ENCODE assay signal across 12 mouse cellular contexts in genomic region chr8:10738486-10739081, GRCm38 (mm10).
DNase-seq lines count a peak whose midpoint lies in the region; ATAC-seq lines count a peak whose summit lies in the region.
"Had no signal": no experiment of that assay in that cellular context is flagged by ENCODE, and none has a peak within 500 bp of the region (broad histone marks: within the 10 kb centered on the region; RNA-seq: fewer than 3 reads in every experiment).

No protein-coding gene starts in this region.

- H3K4me1 ChIP-seq in neural tube, embryonic 11.5 days (ENCODE audit: control insufficient read depth, insufficient read depth, low read length), result 0 out of 2 replicates have a peak, but pooled peaks cover 3% of the 10 kb centered on the region
- H3K4me1 ChIP-seq in hindbrain, embryonic 12.5 days, result peaks cover 14% of the 10 kb centered on the region
- H3K4me1 ChIP-seq in midbrain, embryonic 13.5 days (replicated peaks), result peaks cover 21% of the 10 kb centered on the region

- H3K9me3 ChIP-seq in neural tube, embryonic 11.5 days (ENCODE audit: control insufficient read depth, low read length), result no peaks in the 10 kb centered on the region
- H3K9me3 ChIP-seq in hindbrain, embryonic 12.5 days (replicated peaks), result no peaks in the 10 kb centered on the region
- no peaks in the 10 kb centered on the region for H3K9me3 ChIP-seq in midbrain, embryonic 13.5 days

- peak; percentile 30 for DNase-seq in neural tube, embryonic 11.5 days (ENCODE audit: low spot score)
- DNase-seq in neural tube, embryonic 10.5 days (ENCODE audit: extremely low spot score, low spot score), result no peak
- no peak for DNase-seq in adrenal gland, postnatal 10 days
- DNase-seq in adrenal gland, adult 8-10 months, result no peak
- DNase-seq in cerebellum, postnatal 10 days, result no peak
- DNase-seq in lung, postnatal 14 days, result no peak
- DNase-seq: adrenal gland, adult 2 months; cerebellum, postnatal 14 days; thymus, postnatal 36 days had no signal

- H3K9ac ChIP-seq in neural tube, embryonic 11.5 days (ENCODE audit: low read length), result no peak overlapping the region
- no peak overlapping the region for H3K9ac ChIP-seq in hindbrain, embryonic 12.5 days
- H3K9ac ChIP-seq in midbrain, embryonic 13.5 days (replicated peaks), result no peak overlapping the region

- H3K27ac ChIP-seq in neural tube, embryonic 11.5 days (ENCODE audit: low read depth, low read length), result no peak overlapping the region; the same call in 1 of the 2 replicates
- peak overlapping the region; percentile 66 for H3K27ac ChIP-seq in hindbrain, embryonic 12.5 days
- H3K27ac ChIP-seq in midbrain, embryonic 13.5 days, result peak overlapping the region; percentile 64; the same call in 1 of the 2 replicates

- ATAC-seq in neural tube, embryonic 11.5 days (ENCODE audit: insufficient read depth, low FRiP score, low TSS enrichment), result no peak
- peak; percentile 76 for ATAC-seq in hindbrain, embryonic 12.5 days (ENCODE audit: low FRiP score)
- ATAC-seq in midbrain, embryonic 13.5 days, result 0 out of 2 replicates have a peak, but pooled peaks have one; percentile 51

- WGBS in neural tube, embryonic 11.5 days, result 50% methylated on average over 11 of the region's 11 CpGs
- WGBS in hindbrain, embryonic 12.5 days, result 31% methylated on average over 11 of the region's 11 CpGs
- 35% methylated on average over 11 of the region's 11 CpGs for WGBS in midbrain, embryonic 13.5 days

- no peak overlapping the region for H3K4me3 ChIP-seq in neural tube, embryonic 11.5 days (ENCODE audit: low read depth, low read length)
- no peak overlapping the region for H3K4me3 ChIP-seq in hindbrain, embryonic 12.5 days
- H3K4me3 ChIP-seq in midbrain, embryonic 13.5 days (replicated peaks), result no peak overlapping the region

- H3K4me2 ChIP-seq in neural tube, embryonic 11.5 days (ENCODE audit: low read depth), result no peak overlapping the region
- H3K4me2 ChIP-seq in hindbrain, embryonic 12.5 days (replicated peaks), result no peak overlapping the region
- no peak overlapping the region for H3K4me2 ChIP-seq in midbrain, embryonic 13.5 days (replicated peaks)
- H3K4me2 ChIP-seq: liver, embryonic 11.5 days had no signal

- no peaks in the 10 kb centered on the region for H3K36me3 ChIP-seq in neural tube, embryonic 11.5 days (ENCODE audit: control insufficient read depth, insufficient read depth, low read length)
- H3K36me3 ChIP-seq in hindbrain, embryonic 12.5 days, result no peaks in the 10 kb centered on the region
- H3K36me3 ChIP-seq in midbrain, embryonic 13.5 days, result no peaks in the 10 kb centered on the region

- H3K27me3 ChIP-seq in neural tube, embryonic 11.5 days (ENCODE audit: control insufficient read depth, insufficient read depth, low read length), result no peaks in the 10 kb centered on the region
- H3K27me3 ChIP-seq in hindbrain, embryonic 12.5 days, result no peaks in the 10 kb centered on the region
- H3K27me3 ChIP-seq in midbrain, embryonic 13.5 days, result no peaks in the 10 kb centered on the region
